Mouse (Mus musculus): ENCODE data around the gene Pcmt1. TPM values are rescaled to one million over a fixed set of nuclear protein-coding genes. Genes with fewer than 3 reads are reported as not detected.

The Pcmt1 gene
- total RNA-seq (2014; rRNA removed) (90.0 and 92.3 TPM in 2 replicates), polyA plus RNA-seq (2015; fragmentation: Nextera tagmentation; extraction: Ambion mirVana) (165 and 178 TPM in 2 replicates)

- WGBS: 2% methylated on average over 65 of the region's 65 CpGs
- DNase-seq (peak; percentile 89), ATAC-seq (peak; percentile 92)
- Histone ChIP-seq H3K27ac (ENCODE audit: low read depth, low read length) (peak within 1 kb of the TSS; percentile 97), H3K4me3 (ENCODE audit: low read depth, low read length) (peak within 1 kb of the TSS; percentile 99), H3K9ac (peak within 1 kb of the TSS; percentile 98), H3K4me1 (ENCODE audit: insufficient read depth) (peaks cover 25% of the 10 kb centered on the region), H3K4me2 (ENCODE audit: low read depth) (peak within 1 kb of the TSS; percentile 76), H3K36me3 (ENCODE audit: insufficient read depth) (0 out of 2 replicates have a peak, but pooled peaks cover 14% of the 10 kb centered on the region), H3K27me3 (ENCODE audit: insufficient read depth, low read length) (no peaks in the 10 kb centered on the region), H3K9me3 (ENCODE audit: low read length) (no peaks in the 10 kb centered on the region)
- TF ChIP-seq CTCF (IDR thresholded peaks at IDR 0.05; ENCODE audit: low read depth): no peak
These were observed at the start of gene Pcmt1, which contains the start of gene Lats1 for GRCm38 (mm10) chr10:7680731-7681301. Pcmt1 (minus strand) TSS chr10:7681136. Lats1 (plus strand) TSS chr10:7681214.

- Histone ChIP-seq H3K4me2 (ENCODE audit: low read depth) (peak overlapping the region; percentile 90), H3K4me3 (ENCODE audit: low read depth, low read length) (no peak overlapping the region), H3K9ac (no peak overlapping the region), H3K36me3 (ENCODE audit: insufficient read depth) (no peaks in the 10 kb centered on the region), H3K9me3 (ENCODE audit: low read length) (no peaks in the 10 kb centered on the region), H3K4me1 (ENCODE audit: insufficient read depth) (no peaks in the 10 kb centered on the region), H3K27me3 (ENCODE audit: insufficient read depth, low read length) (no peaks in the 10 kb centered on the region), H3K27ac (ENCODE audit: low read depth, low read length) (no peak overlapping the region)
- ATAC-seq (no peak), DNase-seq (no peak)
- 24% methylated on average over 3 of the region's 3 CpGs for WGBS
- TF ChIP-seq CTCF (IDR thresholded peaks at IDR 0.05; ENCODE audit: low read depth): no peak
These were observed 46.1 kb upstream of the Pcmt1 start for GRCm38 (mm10) chr10:7727011-7727410.

GRCm38 (mm10) chr10:7726501-7726812 is 45.5 kb upstream of the Pcmt1 start:
- Histone ChIP-seq H3K4me3 (ENCODE audit: low read depth, low read length) (peak overlapping the region; percentile 98), H3K4me2 (ENCODE audit: low read depth) (peak overlapping the region; percentile 90), H3K27ac (ENCODE audit: low read depth, low read length) (peak overlapping the region; percentile 67; the same call in 1 of the 2 replicates), H3K36me3 (ENCODE audit: insufficient read depth) (no peaks in the 10 kb centered on the region), H3K27me3 (ENCODE audit: insufficient read depth, low read length) (no peaks in the 10 kb centered on the region), H3K9me3 (ENCODE audit: low read length) (no peaks in the 10 kb centered on the region), H3K9ac (peak overlapping the region; percentile 63), H3K4me1 (ENCODE audit: insufficient read depth) (no peaks in the 10 kb centered on the region)
- DNase-seq (no peak), ATAC-seq (no peak)
- TF ChIP-seq CTCF (IDR thresholded peaks at IDR 0.05; ENCODE audit: low read depth): no peak
- 1% methylated on average over 8 of the region's 8 CpGs for WGBS

GRCm38 (mm10) chr10:7725751-7726500 is 45.0 kb upstream of the Pcmt1 start, which contains the start of gene Katna1:
Katna1 (plus strand) TSS chr10:7726000.
- Histone ChIP-seq H3K36me3 (ENCODE audit: insufficient read depth) (no peaks in the 10 kb centered on the region), H3K27me3 (ENCODE audit: insufficient read depth, low read length) (no peaks in the 10 kb centered on the region), H3K9ac (peak within 1 kb of the TSS; percentile 63), H3K4me3 (ENCODE audit: low read depth, low read length) (peak within 1 kb of the TSS; percentile 98), H3K4me2 (ENCODE audit: low read depth) (peak within 1 kb of the TSS; percentile 90), H3K4me1 (ENCODE audit: insufficient read depth) (no peaks in the 10 kb centered on the region), H3K27ac (ENCODE audit: low read depth, low read length) (peak within 1 kb of the TSS; percentile 67), H3K9me3 (ENCODE audit: low read length) (no peaks in the 10 kb centered on the region)
- ATAC-seq (peak; percentile 100), DNase-seq (peak; percentile 94)
- no peak for TF ChIP-seq CTCF (IDR thresholded peaks at IDR 0.05; ENCODE audit: low read depth)
- 3% methylated on average over 49 of the region's 49 CpGs for WGBS

- Histone ChIP-seq H3K9ac (no peak overlapping the region), H3K27me3 (ENCODE audit: insufficient read depth, low read length) (no peaks in the 10 kb centered on the region), H3K27ac (ENCODE audit: low read depth, low read length) (no peak overlapping the region), H3K36me3 (ENCODE audit: insufficient read depth) (peaks cover 35% of the 10 kb centered on the region), H3K4me3 (ENCODE audit: low read depth, low read length) (no peak overlapping the region), H3K4me2 (ENCODE audit: low read depth) (no peak overlapping the region), H3K4me1 (ENCODE audit: insufficient read depth) (no peaks in the 10 kb centered on the region), H3K9me3 (ENCODE audit: low read length) (no peaks in the 10 kb centered on the region)
- DNase-seq (no peak), ATAC-seq (no peak)
- no peak for TF ChIP-seq CTCF (IDR thresholded peaks at IDR 0.05; ENCODE audit: low read depth)
- WGBS: 77% methylated on average over 7 of the region's 7 CpGs
These were observed 34.1 kb upstream of the Pcmt1 start for GRCm38 (mm10) chr10:7715056-7715455.

GRCm38 (mm10) chr10:7712506-7712905 is 31.6 kb upstream of the Pcmt1 start:
- no peak overlapping the region for H3K4me2 ChIP-seq (ENCODE audit: low read depth)
- TF ChIP-seq CTCF (IDR thresholded peaks at IDR 0.05; ENCODE audit: low read depth): no peak
- WGBS: 93% methylated on average over 13 of the region's 13 CpGs
- H3K4me3 ChIP-seq (ENCODE audit: low read depth, low read length): no peak overlapping the region
- H3K9ac ChIP-seq: no peak overlapping the region
- H3K27me3 ChIP-seq (ENCODE audit: insufficient read depth, low read length): no peaks in the 10 kb centered on the region
- H3K9me3 ChIP-seq (ENCODE audit: low read length): no peaks in the 10 kb centered on the region
- H3K4me1 ChIP-seq (ENCODE audit: insufficient read depth): no peaks in the 10 kb centered on the region
- ATAC-seq: no peak
- H3K36me3 ChIP-seq (ENCODE audit: insufficient read depth): peaks cover 46% of the 10 kb centered on the region
- DNase-seq: no peak
- H3K27ac ChIP-seq (ENCODE audit: low read depth, low read length): no peak overlapping the region

- no peak overlapping the region for H3K4me2 ChIP-seq (ENCODE audit: low read depth)
- no peak overlapping the region for H3K4me3 ChIP-seq (ENCODE audit: low read depth, low read length)
- ATAC-seq (no peak), DNase-seq (no peak)
- H3K27ac ChIP-seq (ENCODE audit: low read depth, low read length): no peak overlapping the region
- peaks cover 56% of the 10 kb centered on the region for H3K36me3 ChIP-seq (ENCODE audit: insufficient read depth)
- no peak for TF ChIP-seq CTCF (IDR thresholded peaks at IDR 0.05; ENCODE audit: low read depth)
- no peaks in the 10 kb centered on the region for H3K9me3 ChIP-seq (ENCODE audit: low read length)
- H3K9ac ChIP-seq: no peak overlapping the region
- H3K27me3 ChIP-seq (ENCODE audit: insufficient read depth, low read length): no peaks in the 10 kb centered on the region
- 92% methylated on average over 5 of the region's 5 CpGs for WGBS
- no peaks in the 10 kb centered on the region for H3K4me1 ChIP-seq (ENCODE audit: insufficient read depth)
These were observed 29.2 kb upstream of the Pcmt1 start for GRCm38 (mm10) chr10:7710121-7710520.

All from forebrain, postnatal 0 days (tissue).